Mouse (Mus musculus): ENCODE results near the gene Tmem135.

Gene Tmem135

DNA sequence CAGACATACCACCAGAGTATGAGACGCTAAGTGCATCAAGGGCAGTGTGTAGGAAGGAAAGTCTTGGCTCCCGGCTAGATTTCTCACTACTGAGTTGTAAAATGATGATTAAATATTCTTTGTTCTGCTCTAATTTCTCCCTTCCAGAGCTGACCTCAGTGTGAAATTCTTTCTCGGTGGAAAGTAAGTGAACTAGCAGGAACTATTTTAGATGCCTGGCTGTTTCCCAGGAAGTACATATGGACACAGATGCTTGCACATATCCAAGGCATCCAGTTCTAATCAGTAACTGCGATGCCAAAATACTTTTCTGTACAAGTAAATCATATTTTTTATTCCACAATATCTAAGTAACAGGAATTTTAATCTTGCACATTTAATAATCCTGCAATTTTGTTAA, 220.1 kb downstream of the Tmem135 start:
- no peak for DNase-seq (ENCODE audit: low spot score in 2 of 2)

GRCm38 (mm10) chr7:89182943-89183342, 221.1 kb downstream of the Tmem135 start:
- no peak for DNase-seq (ENCODE audit: low spot score in 2 of 2)

DNA sequence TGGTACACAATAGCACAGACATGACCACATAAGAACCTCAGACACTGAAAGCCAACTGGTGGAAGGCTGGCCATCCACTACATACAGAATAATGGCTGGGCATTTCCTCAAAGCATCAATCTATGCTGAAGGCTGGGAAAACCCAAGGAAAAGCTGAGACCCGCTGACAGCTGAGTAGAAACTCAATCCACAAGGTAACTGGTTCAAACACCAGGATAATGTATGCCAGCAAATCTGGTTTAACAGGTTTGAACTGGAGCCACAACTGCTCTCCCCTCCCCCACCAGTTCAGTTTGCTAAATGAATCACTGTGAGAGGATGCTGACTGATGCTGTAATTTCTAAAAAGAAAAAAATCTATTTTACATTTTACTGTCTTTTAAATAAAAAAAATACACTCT, 222.7 kb downstream of the Tmem135 start:
- no peak for DNase-seq (ENCODE audit: low spot score in 2 of 2)

GRCm38 (mm10) chr7:89178601-89179000, 225.4 kb downstream of the Tmem135 start:
- peak; percentile 51 to 59 for DNase-seq (ENCODE audit: low spot score in 2 of 2)

GRCm38 (mm10) chr7:89177926-89178325, 226.1 kb downstream of the Tmem135 start:
- DNase-seq (ENCODE audit: low spot score in 2 of 2) = no peak

DNA sequence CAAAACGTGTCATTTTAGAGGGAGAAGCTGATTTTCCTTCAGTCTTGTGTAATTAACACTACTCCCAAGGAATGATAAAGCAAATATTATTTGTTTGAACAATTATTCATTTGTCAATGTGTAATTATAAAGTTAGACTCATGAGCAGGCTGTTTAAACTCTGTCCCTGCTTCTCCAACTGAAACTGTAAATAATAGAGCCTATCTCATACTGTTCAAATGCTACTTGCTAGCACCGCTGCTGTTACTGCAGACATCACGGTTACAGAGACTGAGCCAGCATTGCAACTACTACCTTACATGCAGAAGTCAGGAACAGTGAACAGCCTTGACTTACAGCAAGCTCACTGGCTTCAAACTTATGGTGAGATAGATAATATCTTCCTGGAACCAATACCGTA, 229.6 kb downstream of the Tmem135 start:
- DNase-seq (ENCODE audit: low spot score in 2 of 2) = no peak

DNA sequence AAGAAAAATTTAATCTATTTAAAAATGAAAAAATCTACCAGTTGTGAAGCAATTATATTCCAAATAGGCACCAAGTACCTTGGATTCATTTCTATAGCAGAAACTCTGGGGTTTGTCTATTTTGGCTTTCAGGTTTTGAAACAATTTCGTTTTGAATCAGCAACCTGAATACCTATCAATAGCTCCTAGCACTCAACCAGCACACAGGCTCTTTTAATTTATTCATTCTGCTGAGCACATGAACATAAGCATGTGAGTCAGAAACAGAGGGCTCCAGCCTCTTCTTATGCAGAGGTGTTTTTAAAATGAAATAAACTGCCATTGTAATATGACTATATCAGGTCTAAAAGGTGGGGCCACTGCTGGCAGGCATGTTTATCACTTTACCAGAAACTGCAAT, 231.0 kb downstream of the Tmem135 start:
- no peak for DNase-seq (ENCODE audit: low spot score in 2 of 2)

- no peak for DNase-seq (ENCODE audit: low spot score in 2 of 2)
Observed at GRCm38 (mm10) chr7:89171790-89172467, 232.1 kb downstream of the Tmem135 start.

GRCm38 (mm10) chr7:89168606-89169005, 235.4 kb downstream of the Tmem135 start:
- peak; percentile 87 to 89 for DNase-seq (ENCODE audit: low spot score in 2 of 2)

- no peak for DNase-seq (ENCODE audit: low spot score in 2 of 2)
Observed at GRCm38 (mm10) chr7:89165528-89165927, 238.5 kb downstream of the Tmem135 start.

GRCm38 (mm10) chr7:89161610-89162378, 242.2 kb downstream of the Tmem135 start:
- no peak for DNase-seq (ENCODE audit: low spot score in 2 of 2)

GRCm38 (mm10) chr7:89157356-89157755, 246.7 kb downstream of the Tmem135 start:
- no peak for DNase-seq (ENCODE audit: low spot score in 2 of 2)

GRCm38 (mm10) chr7:89156629-89157028, 247.4 kb downstream of the Tmem135 start:
- DNase-seq (ENCODE audit: low spot score in 2 of 2) = no peak

DNA sequence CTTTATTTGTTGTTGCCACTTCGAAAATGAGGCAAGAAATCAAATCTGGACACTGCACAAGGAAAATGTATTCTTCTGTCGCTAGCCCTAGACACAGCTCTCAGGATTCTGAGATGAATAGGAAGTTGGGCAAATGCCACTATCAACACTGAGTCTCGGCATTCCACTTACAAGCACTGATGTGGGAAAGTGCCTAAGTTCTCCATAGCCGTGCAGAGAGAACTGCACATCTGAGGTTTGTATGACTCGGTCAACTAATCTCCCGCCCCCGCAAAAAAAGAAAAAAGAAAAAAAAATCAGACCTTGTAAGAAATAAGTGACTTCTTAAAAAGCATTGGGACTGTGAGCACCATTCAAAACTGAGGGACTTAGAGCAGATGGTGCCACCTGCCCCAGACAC, 248.3 kb downstream of the Tmem135 start:
- no peak for DNase-seq (ENCODE audit: low spot score in 2 of 2)

- DNase-seq (ENCODE audit: low spot score in 2 of 2) = no peak
Observed at GRCm38 (mm10) chr7:89155223-89155622, 248.8 kb downstream of the Tmem135 start.

GRCm38 (mm10) chr7:89151345-89151744, 252.7 kb downstream of the Tmem135 start:
- no peak for DNase-seq (ENCODE audit: low spot score in 2 of 2)

DNA sequence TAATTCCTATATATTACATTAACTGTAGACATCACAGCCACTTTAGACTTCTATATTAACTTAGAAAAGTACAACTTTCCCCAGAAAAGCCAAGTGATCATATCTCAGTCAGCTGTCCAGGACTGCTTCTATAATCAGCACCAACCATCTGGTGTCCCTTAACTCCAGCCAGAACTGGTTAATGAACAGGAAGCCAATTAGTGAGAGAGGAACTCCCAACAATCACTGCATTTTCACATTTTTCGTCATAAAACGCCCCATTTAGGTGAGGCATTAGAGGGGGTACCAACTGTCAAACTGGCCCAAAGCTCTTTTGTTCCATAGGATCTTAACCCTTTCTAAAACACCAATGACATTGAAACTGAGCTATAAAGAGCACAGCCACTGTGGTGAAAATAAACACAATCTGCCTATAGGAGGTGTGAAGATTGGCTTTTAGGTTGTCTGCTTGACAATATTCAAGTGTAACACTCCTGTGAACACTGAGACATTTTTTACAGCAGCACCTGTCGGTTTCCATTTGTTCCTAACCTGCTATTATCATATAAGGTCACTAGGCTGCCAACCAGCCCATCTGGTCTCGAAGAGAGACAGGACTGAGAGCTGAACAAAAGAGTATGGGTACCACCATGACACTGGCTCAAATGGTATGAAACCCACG, 263.3 kb downstream of the Tmem135 start:
- DNase-seq (ENCODE audit: low spot score in 2 of 2) = peak; percentile 34 to 35

DNA sequence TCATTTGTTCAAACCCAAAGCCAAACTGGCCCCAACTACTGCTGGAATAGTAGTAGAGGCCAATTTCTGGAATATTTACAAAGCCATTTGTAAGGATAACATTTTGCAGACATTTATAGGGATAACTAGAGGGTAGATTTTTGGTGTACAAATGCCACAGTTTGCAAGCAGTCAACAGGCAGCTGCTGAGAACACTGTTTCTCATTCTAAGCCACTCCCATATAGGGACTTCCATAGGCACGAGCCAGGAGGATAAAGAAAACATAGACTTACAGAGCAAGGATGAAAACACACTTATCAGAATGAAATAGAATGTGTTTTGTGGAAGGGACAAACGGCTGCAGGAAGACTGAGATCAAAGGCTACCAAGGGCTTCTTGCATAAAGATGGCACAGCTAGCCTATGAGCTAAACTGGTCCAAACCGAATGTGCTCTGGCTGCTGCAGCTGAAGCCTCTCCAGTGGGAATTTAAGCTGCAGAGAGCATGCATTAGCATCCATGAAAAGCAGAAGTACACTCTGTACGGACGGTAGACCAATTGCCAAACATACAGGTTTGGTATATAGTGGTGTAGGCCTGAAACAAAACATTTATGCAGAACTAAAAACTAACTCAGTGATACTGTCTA, 269.0 kb downstream of the Tmem135 start:
- DNase-seq (ENCODE audit: low spot score in 2 of 2) = no peak

- peak; percentile 73 to 75 for DNase-seq (ENCODE audit: low spot score in 2 of 2)
Observed at GRCm38 (mm10) chr7:89126063-89126882, 277.7 kb downstream of the Tmem135 start.

GRCm38 (mm10) chr7:89116261-89116664, 287.8 kb downstream of the Tmem135 start:
- no peak for DNase-seq (ENCODE audit: low spot score in 2 of 2)

DNA sequence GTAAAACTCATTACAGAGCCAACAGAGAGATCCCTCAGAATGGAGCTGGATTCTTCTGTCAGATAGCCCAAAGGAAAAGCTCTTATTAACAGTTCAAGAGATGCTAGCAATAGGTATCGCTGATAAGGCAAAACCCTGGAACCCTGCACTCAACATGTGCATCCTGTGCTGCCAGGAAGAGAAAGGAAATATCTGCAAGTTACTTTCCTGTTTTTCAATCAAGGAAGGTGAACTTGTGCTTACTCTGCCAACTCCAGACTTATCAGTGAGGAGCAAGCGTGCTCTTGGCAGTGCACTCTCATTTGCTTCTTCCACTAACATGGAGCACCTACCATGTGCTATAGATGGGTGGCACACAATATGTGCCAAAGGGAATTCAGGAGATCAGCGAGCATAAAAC, 288.4 kb downstream of the Tmem135 start:
- no peak for DNase-seq (ENCODE audit: low spot score in 2 of 2)

All from right cerebral cortex, adult 2 months (tissue).